Mouse (Mus musculus) embryonic facial prominence, embryonic 11.5 days (tissue): ENCODE measurements at regions not wholly inside any gene's neighbourhood (a gene's known extent, or its start where the extent isn't known, plus 50 kb on each side); places are given as distances from the start of the nearest gene placed in this dataset.
A peak's percentile ranks its signal among the peaks of the same experiment; 100 is the strongest.
"Not testable (repeated sequence)": the region's sequence is repeated elsewhere in the genome, so short reads cannot be mapped to it uniquely, and the experiment has no call there.

Source experiments
- ATAC-seq: fragments of 200-750 bp; cut with Nextera tagmentation; replicated peaks from 2 replicates; pipeline ENCODE4 v1.8.0; 2017; ENCODE audit warnings: low read depth; ENCODE audit not compliant: insufficient number of reproducible peaks, low FRiP score, low TSS enrichment
- DNase-seq: peaks from one replicate; pipeline ENCODE4 v3.0.0-alpha.2; 2015; ENCODE audit warnings: low spot score
- H3K27ac ChIP-seq: fragments of 300-500 bp; sonication (generic); replicated peaks from 2 replicates; pipeline ENCODE4 v1.5.1; 2014; ENCODE audit warnings: mild to moderate bottlenecking, low read depth, low read length, control low read depth
- H3K27me3 ChIP-seq: fragments of 300-500 bp; sonication (generic); 2 replicates; pipeline ENCODE4 v1.6.1; 2014; ENCODE audit warnings: mild to moderate bottlenecking, low read length, moderate library complexity, mixed read lengths; ENCODE audit not compliant: control insufficient read depth, insufficient read depth
- H3K36me3 ChIP-seq: fragments of 300-500 bp; sonication (generic); replicated peaks from 2 replicates; pipeline ENCODE4 v1.6.1; 2014; ENCODE audit warnings: low read depth, mild to moderate bottlenecking, low read length, moderate library complexity, mixed read lengths; ENCODE audit not compliant: control insufficient read depth, insufficient read depth
- H3K4me1 ChIP-seq: fragments of 300-500 bp; sonication (generic); 2 replicates; pipeline ENCODE4 v1.6.1; 2014; ENCODE audit warnings: low read length, mixed read lengths; ENCODE audit not compliant: control insufficient read depth, insufficient read depth
- H3K4me2 ChIP-seq: fragments of 300-500 bp; sonication (generic); 2 replicates; pipeline ENCODE4 v1.6.1; 2014; ENCODE audit warnings: low read depth, mild to moderate bottlenecking, control low read depth, low read length, moderate library complexity
- H3K4me3 ChIP-seq: fragments of 300-500 bp; sonication (generic); 2 replicates; pipeline ENCODE4 v1.5.1; 2014; ENCODE audit warnings: low read depth, low read length, control low read depth
- H3K9ac ChIP-seq: fragments of 300-500 bp; sonication (generic); replicated peaks from 2 replicates; pipeline ENCODE4 v1.6.1; 2014; ENCODE audit warnings: mild to moderate bottlenecking, control low read depth, low read length
- H3K9me3 ChIP-seq: fragments of 300-500 bp; sonication (generic); replicated peaks from 2 replicates; pipeline ENCODE4 v1.6.1; 2016; ENCODE audit warnings: mild to moderate bottlenecking, low read length, inconsistent platforms, mixed read lengths; ENCODE audit not compliant: control insufficient read depth
- WGBS: fragments of 180-500 bp; shearing (Covaris S2); extraction: QIAGEN DNeasy Blood & Tissue Kit; methylation state at CpG from one replicate; pipeline ENCODE4 v1.1.7; 2014; 5-methylcytosine and 5-hydroxymethylcytosine counted together

- not testable (repeated sequence) for H3K27ac ChIP-seq, H3K9ac ChIP-seq, H3K36me3 ChIP-seq, H3K9me3 ChIP-seq, H3K4me1 ChIP-seq, H3K4me2 ChIP-seq, H3K27me3 ChIP-seq, ATAC-seq, H3K4me3 ChIP-seq, DNase-seq
- 90% methylated on average over 2 of the region's 2 CpGs for WGBS
Observed at GRCm38 (mm10) chr15:37074207-37074606, 66.6 kb upstream of the Zfp706 start.

- ATAC-seq (no peak), DNase-seq (no peak)
- WGBS: 73% methylated on average over 5 of the region's 5 CpGs
- H3K4me3 ChIP-seq: no peak overlapping the region
- no peak overlapping the region for H3K9ac ChIP-seq
- H3K9me3 ChIP-seq: no peaks in the 10 kb centered on the region
- H3K27me3 ChIP-seq: no peaks in the 10 kb centered on the region
- H3K27ac ChIP-seq: no peak overlapping the region
- H3K4me1 ChIP-seq: no peaks in the 10 kb centered on the region
- no peaks in the 10 kb centered on the region for H3K36me3 ChIP-seq
- H3K4me2 ChIP-seq: no peak overlapping the region
Observed at GRCm38 (mm10) chr15:37072202-37072862, 64.8 kb upstream of the Zfp706 start.

GRCm38 (mm10) chr15:37070188-37070587, 62.6 kb upstream of the Zfp706 start:
- H3K4me2 ChIP-seq: no peak overlapping the region
- no peak overlapping the region for H3K9ac ChIP-seq
- H3K36me3 ChIP-seq: no peaks in the 10 kb centered on the region
- 37% methylated on average over 3 of the region's 3 CpGs for WGBS
- no peak for ATAC-seq
- H3K4me3 ChIP-seq: no peak overlapping the region
- no peaks in the 10 kb centered on the region for H3K9me3 ChIP-seq
- no peak overlapping the region for H3K27ac ChIP-seq
- H3K27me3 ChIP-seq: no peaks in the 10 kb centered on the region
- H3K4me1 ChIP-seq: no peaks in the 10 kb centered on the region
- DNase-seq: peak; percentile 38

GRCm38 (mm10) chr15:37067326-37067725, 59.8 kb upstream of the Zfp706 start:
- H3K9ac ChIP-seq: no peak overlapping the region
- ATAC-seq: no peak
- 85% methylated on average over 4 of the region's 4 CpGs for WGBS
- H3K36me3 ChIP-seq: no peaks in the 10 kb centered on the region
- no peaks in the 10 kb centered on the region for H3K4me1 ChIP-seq
- no peak overlapping the region for H3K27ac ChIP-seq
- no peak for DNase-seq
- no peak overlapping the region for H3K4me3 ChIP-seq
- no peaks in the 10 kb centered on the region for H3K9me3 ChIP-seq
- H3K4me2 ChIP-seq: no peak overlapping the region
- H3K27me3 ChIP-seq: no peaks in the 10 kb centered on the region

GRCm38 (mm10) chr15:37065926-37066550, 58.5 kb upstream of the Zfp706 start:
- H3K9ac ChIP-seq: no peak overlapping the region
- no peak for ATAC-seq
- H3K4me2 ChIP-seq: no peak overlapping the region

GRCm38 (mm10) chr15:37065408-37065807, 57.8 kb upstream of the Zfp706 start:
- Histone ChIP-seq H3K27me3 (no peaks in the 10 kb centered on the region), H3K36me3 (no peaks in the 10 kb centered on the region), H3K9me3 (no peaks in the 10 kb centered on the region), H3K4me3 (no peak overlapping the region), H3K4me2 (no peak overlapping the region), H3K27ac (no peak overlapping the region), H3K9ac (no peak overlapping the region), H3K4me1 (no peaks in the 10 kb centered on the region)
- WGBS: 65% methylated on average over 6 of the region's 6 CpGs
- ATAC-seq: no peak
- no peak for DNase-seq

More at GRCm38 (mm10) chr15:37065926-37066550, 58.5 kb upstream of the Zfp706 start:
- no peak overlapping the region for H3K4me3 ChIP-seq
- H3K27me3 ChIP-seq: no peaks in the 10 kb centered on the region
- H3K9me3 ChIP-seq: no peaks in the 10 kb centered on the region
- no peak overlapping the region for H3K27ac ChIP-seq
- 91% methylated on average over 9 of the region's 9 CpGs for WGBS
- H3K36me3 ChIP-seq: no peaks in the 10 kb centered on the region
- no peak for DNase-seq
- no peaks in the 10 kb centered on the region for H3K4me1 ChIP-seq

GRCm38 (mm10) chr15:37063781-37064383, 56.3 kb upstream of the Zfp706 start:
- H3K9me3 ChIP-seq: no peaks in the 10 kb centered on the region
- no peak overlapping the region for H3K27ac ChIP-seq
- DNase-seq (no peak), ATAC-seq (no peak)
- no peaks in the 10 kb centered on the region for H3K27me3 ChIP-seq
- H3K9ac ChIP-seq: no peak overlapping the region
- WGBS: 80% methylated on average over 6 of the region's 6 CpGs
- H3K36me3 ChIP-seq: no peaks in the 10 kb centered on the region
- no peak overlapping the region for H3K4me3 ChIP-seq
- H3K4me1 ChIP-seq: no peaks in the 10 kb centered on the region
- H3K4me2 ChIP-seq: no peak overlapping the region

- Histone ChIP-seq H3K4me3 (no peak overlapping the region), H3K27me3 (no peaks in the 10 kb centered on the region), H3K36me3 (no peaks in the 10 kb centered on the region), H3K27ac (no peak overlapping the region), H3K4me1 (no peaks in the 10 kb centered on the region), H3K9me3 (no peaks in the 10 kb centered on the region), H3K4me2 (no peak overlapping the region), H3K9ac (no peak overlapping the region)
- ATAC-seq (no peak), DNase-seq (no peak)
- WGBS: 85% methylated on average over 7 of the region's 7 CpGs
Observed at GRCm38 (mm10) chr15:37062585-37062984, 55.0 kb upstream of the Zfp706 start.
